Mouse (Mus musculus) heart, postnatal 0 days (tissue): ENCODE data around the gene Susd6.

Experiments
- CTCF ChIP-seq: IDR thresholded peaks from 2 replicates; pipeline ENCODE4 v1.5.1; 2016; ENCODE audit warnings: antibody characterized with exemption, control low read depth, low read depth
- EP300 ChIP-seq: IDR thresholded peaks from 2 replicates; pipeline ENCODE4 v1.6.1; 2016; ENCODE audit warnings: antibody characterized with exemption, low read depth

- TF ChIP-seq CTCF (no peak), EP300 (no peak)
Observed at GRCm38 (mm10) chr12:80764116-80764515, 26.2 kb upstream of the Susd6 start.
